Mouse (Mus musculus) adrenal gland, adult (tissue): ENCODE measurements around the gene Necap2.

ENCODE experiments used
- DNase-seq, 2 experiments: peaks; one replicate each; pipeline ENCODE4 v3.0.0; 2022 to 2023; ENCODE audit warnings: low spot score in 1 of 2; ENCODE audit not compliant: inconsistent age in 2 of 2

Gene Necap2

GRCm38 (mm10) chr4:141074109-141074508, 4.0 kb downstream of the Necap2 start:
- no peak for DNase-seq

- DNase-seq = peak; percentile 52 to 81
Observed at GRCm38 (mm10) chr4:141073661-141074060, 4.5 kb downstream of the Necap2 start.

- no peak for DNase-seq
Observed at GRCm38 (mm10) chr4:141072502-141072901, 5.7 kb downstream of the Necap2 start.

- DNase-seq = peak; percentile 50 to 79
Observed at GRCm38 (mm10) chr4:141069731-141070130, 8.4 kb downstream of the Necap2 start.

GRCm38 (mm10) chr4:141068655-141069054, 9.5 kb downstream of the Necap2 start:
- DNase-seq = peak in 1 of 2 experiments; percentile 19

GRCm38 (mm10) chr4:141067516-141068046, 10.6 kb downstream of the Necap2 start:
- DNase-seq = no peak

- peak in 1 of 2 experiments; percentile 62 for DNase-seq
Observed at GRCm38 (mm10) chr4:141066709-141067515, 11.2 kb downstream of the Necap2 start.

GRCm38 (mm10) chr4:141065123-141065522, 13.0 kb downstream of the Necap2 start:
- peak; percentile 81 to 90 for DNase-seq

- DNase-seq = peak in 1 of 2 experiments; percentile 27
Observed at GRCm38 (mm10) chr4:141064104-141064659, 14.0 kb downstream of the Necap2 start.

GRCm38 (mm10) chr4:141060426-141061301, 17.5 kb downstream of the Necap2 start, which contains the start of gene Crocc:
Gene Crocc, minus strand, starts transcription at chr4:141060550.
- DNase-seq = peak; percentile 100

GRCm38 (mm10) chr4:141059616-141060425, 18.3 kb downstream of the Necap2 start:
- DNase-seq = no peak

GRCm38 (mm10) chr4:141058835-141059234, 19.3 kb downstream of the Necap2 start:
- peak in 1 of 2 experiments; percentile 20 for DNase-seq

GRCm38 (mm10) chr4:141056970-141057369, 21.2 kb downstream of the Necap2 start:
- no peak for DNase-seq

GRCm38 (mm10) chr4:141053568-141054161, 24.5 kb downstream of the Necap2 start:
- DNase-seq = no peak

- no peak for DNase-seq
Observed at GRCm38 (mm10) chr4:141053138-141053537, 25.0 kb downstream of the Necap2 start.

- no peak for DNase-seq
Observed at GRCm38 (mm10) chr4:141052442-141052841, 25.7 kb downstream of the Necap2 start.

GRCm38 (mm10) chr4:141049476-141049835, 28.7 kb downstream of the Necap2 start:
- DNase-seq = no peak

- no peak for DNase-seq
Observed at GRCm38 (mm10) chr4:141048810-141049475, 29.2 kb downstream of the Necap2 start.

- peak in 1 of 2 experiments; percentile 76 for DNase-seq
Observed at GRCm38 (mm10) chr4:141044816-141045215, 33.3 kb downstream of the Necap2 start.
